Mouse (Mus musculus) mouse embryonic stem cell (cell line): ENCODE data around the gene Gigyf1.

Source experiments
- in situ Hi-C, 2 experiments: fragments of 300-500 bp; cut with MboI; formaldehyde crosslinking; loops; 1 replicate in 1 of 2; 3 replicates in 1 of 2; pipeline ENCODE4 v1.14.3; 2019 to 2020; ENCODE audit warnings: low sequenced_read_pairs in 2 of 2, low pct_unique_long_range_greater_than_20kb in 1 of 2, mixed read lengths in 1 of 2; ENCODE audit not compliant: unreplicated experiment in 1 of 2

The Gigyf1 gene

DNA sequence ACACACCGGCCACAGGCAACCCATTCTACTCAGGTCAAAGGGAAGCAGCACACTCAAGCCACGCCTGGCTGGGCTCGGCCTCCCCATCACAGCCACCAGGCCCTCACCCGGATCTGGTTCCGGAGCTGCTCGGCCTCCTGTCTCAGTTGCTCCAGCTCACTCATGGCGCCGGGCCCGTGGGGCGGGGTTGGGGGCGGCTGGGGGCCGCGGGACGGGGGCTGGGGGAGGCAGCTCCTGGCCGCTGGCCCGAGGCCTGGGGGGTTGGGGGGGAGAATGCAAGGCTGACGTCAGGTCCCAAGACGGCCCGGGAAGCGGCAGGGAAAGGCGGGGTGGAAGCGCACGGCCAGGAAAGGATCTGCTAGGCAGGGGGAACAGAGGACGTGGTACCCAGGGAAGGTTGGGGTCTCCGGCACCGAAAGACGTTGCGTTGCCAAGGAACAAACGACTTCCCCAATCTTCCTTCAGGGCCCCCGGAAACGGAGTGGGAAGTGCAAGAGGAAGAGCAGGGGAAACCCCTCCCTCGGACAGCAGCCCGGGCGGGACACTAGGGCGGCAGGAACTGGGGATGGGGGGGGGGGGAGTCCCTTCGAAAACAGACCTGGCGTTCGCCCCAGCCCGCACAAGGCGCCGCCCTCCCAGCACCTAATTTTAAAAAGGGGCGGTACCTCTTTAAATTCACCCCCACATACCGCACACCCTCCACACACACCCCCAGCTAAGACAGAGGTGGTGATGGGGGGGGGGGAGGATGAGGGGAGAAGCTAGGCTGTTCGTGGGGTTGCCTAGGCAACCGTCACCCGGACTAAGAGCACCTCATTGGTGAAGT, 12.5 kb downstream of the Gigyf1 start:
- in situ Hi-C loops: no loop called here

DNA sequence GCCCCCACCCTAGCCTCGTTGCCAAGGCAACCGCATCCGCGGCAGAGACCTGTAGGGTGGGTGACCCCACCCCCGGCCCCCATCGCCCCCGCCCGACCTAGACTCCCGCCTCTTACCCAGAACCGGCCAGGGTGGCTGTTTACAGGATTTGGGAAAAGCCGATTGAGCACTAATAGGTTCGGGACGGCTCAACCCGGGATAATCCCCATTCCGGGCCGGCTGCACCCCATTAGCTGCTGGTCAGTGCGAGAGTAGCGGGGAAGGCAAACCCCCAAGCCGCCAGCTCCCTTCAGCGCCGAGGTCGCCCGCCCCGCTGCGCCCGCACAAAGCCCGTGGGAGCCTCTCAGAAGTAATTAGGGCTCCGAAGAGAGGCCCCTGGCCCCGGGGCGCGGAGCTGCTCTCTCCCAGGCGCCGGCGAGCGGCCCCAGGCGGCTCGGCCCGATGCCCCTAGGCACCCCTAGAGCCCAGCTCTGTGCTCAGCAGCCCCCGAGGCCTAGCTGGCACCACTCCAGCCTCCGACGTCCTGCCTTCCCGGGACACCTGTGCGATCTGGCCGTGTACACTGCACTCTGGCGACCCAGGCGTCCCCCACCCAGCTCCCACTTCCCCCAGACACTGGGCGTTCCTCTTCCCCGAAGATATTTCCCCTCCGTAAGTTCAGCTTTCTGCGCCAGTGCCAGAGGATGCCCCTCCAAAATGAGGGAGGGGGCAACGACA, 13.2 kb downstream of the Gigyf1 start:
- in situ Hi-C loops: no loop called here

DNA sequence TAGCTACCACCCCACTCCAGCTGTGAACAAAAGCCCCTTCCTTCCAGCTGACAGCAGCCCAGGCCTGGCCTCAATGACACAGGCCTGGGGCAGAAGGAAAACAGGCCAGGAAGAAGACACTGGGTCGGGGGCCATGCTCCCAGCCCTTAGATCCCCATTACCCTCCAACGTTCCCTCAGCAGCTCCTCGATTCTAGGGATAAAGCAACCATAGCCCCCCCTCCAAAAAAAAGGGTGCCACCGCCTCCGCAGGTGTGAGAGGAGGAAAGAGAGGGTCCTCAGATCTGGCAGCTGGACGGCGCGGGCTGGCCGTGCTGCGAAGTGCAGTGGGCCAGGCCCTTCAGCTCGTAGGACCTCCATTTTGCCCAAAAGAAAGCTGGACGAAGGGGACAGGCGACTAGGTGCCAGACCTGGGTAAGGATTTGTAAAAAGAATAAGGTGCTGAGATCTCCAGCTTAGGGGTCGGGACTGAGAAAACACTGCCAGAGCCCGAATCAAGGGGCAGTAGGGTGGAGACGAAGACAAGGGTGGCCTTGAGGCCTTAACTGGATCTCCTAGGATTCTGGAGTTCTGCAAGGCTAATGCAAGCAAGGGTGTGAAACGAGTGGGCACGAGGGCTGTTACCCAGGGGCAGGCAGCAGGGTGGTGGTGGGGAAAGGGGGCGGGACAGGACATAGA, 13.9 kb downstream of the Gigyf1 start:
- in situ Hi-C loops: no loop called here

DNA sequence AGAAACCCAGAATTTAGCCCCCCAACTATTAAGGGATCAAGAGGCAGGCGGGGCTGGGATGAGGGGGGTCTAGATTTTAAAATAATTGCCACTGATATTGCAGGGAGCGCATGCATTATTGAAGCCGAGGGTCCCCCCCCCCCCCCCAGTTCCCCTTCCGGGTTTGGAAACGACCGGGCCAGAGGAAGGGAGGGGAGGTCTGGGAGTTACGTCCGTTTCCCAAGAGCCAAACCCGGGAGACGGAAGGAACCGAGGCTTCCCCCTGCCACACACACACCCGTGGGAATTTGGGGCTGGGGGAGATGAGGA, 14.4 kb downstream of the Gigyf1 start:
- in situ Hi-C loops: no loop called here

DNA sequence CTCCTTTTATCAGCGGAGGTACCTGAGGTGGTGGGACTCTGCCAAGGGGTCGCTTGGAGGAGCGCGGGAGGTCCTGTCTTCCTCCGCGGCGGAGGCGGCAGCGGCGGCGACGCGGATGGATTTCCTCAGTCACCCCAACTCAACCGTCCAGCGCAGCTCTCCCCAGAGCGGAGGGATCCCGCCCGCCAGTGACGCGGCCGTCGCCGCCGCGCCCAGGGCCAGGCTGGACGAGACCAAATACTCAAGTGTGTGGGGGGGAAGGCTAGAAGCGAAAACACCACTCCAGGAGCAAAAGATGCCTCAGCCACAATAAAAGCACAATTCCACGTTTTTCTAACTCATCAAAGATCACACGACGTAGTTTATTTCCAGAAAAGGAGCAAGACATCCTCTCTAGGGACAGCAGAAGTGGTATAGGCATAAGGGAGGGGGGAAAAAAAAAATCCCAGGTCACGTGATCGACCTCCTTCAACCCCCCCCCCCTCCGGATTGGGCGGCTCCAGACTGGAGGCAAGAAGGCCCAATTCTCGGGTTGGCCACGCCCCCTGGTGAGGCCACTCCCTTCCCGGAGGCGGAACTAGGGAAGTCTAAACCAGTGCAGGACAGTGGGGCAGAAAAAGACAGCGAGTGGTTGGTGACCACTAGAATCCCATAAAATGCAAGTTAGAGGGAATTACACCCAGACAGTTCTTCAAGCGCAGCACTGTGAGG, 14.9 kb downstream of the Gigyf1 start, which contains the start of the genes Epo and Gnb2:
Epo (minus strand) TSS at position 126 of the 711 bp plus-strand sequence.
Gnb2 (minus strand) TSS at position 394 of the 711 bp plus-strand sequence.
- in situ Hi-C loops: no loop called here

DNA sequence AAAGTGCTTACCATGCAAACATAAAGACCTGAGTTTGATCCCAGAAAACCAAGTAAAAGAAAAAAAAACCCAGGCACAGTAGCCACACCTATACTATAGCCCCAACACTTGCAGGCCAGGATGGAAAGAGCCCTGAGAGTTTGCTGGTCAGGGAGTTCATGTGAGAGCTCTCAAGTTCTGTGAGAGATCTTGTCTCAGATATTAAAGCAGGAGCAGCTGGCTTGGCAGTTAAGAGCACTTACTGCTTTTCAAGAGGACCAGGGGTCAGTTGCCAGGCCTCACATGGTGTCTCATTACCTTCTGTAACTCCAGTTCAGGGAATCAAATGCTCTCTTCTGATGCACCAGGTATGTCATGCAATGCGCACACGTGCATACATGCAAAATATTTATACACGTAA, 16.4 kb downstream of the Gigyf1 start:
- in situ Hi-C loops: no loop called here

DNA sequence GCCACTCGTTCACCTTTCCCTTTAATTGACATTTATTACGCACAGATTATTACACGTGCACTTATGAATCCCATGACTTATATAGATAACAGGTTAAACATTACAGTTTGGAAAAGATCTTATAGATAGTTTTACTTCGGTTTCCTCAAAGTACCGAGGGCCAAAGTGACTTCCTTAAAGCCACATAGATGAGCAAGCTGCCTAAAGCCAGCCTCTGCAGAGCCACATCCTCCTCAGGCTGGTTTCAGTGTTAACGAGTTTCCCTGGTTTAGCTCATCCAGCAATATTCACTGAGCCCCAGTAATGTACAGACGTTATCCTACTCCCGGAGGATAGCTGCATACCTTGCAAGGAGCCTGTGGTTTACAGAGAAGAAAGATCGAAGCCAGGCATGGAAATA, 17.0 kb downstream of the Gigyf1 start:
- in situ Hi-C loops: no loop called here

DNA sequence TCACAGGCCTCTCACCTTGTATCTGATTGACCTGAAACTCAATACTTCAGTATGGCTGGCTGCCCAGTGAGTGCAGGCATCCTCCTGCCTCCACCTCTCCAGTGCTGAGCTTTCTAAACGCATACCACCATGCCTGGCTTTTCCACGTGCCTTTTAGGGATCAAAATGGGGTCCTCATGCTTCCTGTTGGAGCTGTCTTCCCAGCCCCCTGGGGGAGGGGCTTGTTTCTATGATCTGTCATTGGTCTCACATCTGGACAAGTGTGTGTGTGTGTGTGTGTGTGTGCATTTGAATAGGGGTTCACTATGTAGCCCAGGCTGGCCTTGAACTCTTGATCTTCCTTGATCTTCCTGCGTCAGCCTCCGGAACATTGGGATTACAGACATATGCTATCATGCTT, 19.1 kb downstream of the Gigyf1 start:
- in situ Hi-C loops: no loop called here

DNA sequence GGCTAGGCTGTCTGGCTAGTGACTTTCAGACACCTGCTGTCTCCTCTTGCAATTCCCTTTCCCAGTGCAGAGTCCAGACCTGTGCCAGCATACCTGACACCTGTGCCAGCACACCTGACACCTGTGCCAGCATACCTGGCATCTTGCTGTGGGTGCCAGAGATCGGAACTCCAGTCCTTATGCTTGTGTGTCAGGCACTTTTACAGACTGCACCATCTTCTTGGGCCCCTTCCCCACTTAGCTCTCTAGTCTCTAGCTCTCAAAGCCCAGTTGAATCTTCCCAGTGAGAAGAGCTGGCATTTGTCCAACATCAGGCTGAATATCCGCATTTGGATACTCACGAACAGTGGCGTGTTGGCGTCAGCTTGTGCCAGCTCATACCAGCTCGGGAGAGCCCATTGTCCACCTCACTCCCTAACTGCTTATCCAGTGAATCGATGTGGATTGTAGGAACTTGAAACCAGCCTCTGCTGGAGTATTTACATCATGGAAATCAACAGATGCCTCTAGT, 21.0 kb downstream of the Gigyf1 start:
- in situ Hi-C loops: no loop called here

DNA sequence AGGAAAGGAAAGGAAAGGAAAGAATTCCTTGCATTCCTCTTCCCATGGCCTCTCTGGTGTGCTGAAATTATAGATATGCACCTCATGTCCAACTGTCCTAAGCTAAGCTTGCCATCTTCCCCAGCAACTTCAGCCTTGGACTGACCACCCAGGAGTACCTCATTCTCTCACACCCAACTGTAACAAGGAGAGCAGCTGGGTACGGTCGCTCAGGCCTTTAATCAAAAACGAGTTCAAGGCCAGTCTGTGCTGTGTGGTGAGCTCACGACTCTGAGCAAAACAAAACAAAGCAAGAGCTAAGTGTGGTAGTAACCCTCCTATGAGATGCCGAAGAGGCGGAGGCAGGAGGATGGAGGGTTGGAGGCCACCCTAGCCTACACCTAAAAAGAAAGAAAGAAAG, 22.6 kb downstream of the Gigyf1 start:
- in situ Hi-C loops: no loop called here

DNA sequence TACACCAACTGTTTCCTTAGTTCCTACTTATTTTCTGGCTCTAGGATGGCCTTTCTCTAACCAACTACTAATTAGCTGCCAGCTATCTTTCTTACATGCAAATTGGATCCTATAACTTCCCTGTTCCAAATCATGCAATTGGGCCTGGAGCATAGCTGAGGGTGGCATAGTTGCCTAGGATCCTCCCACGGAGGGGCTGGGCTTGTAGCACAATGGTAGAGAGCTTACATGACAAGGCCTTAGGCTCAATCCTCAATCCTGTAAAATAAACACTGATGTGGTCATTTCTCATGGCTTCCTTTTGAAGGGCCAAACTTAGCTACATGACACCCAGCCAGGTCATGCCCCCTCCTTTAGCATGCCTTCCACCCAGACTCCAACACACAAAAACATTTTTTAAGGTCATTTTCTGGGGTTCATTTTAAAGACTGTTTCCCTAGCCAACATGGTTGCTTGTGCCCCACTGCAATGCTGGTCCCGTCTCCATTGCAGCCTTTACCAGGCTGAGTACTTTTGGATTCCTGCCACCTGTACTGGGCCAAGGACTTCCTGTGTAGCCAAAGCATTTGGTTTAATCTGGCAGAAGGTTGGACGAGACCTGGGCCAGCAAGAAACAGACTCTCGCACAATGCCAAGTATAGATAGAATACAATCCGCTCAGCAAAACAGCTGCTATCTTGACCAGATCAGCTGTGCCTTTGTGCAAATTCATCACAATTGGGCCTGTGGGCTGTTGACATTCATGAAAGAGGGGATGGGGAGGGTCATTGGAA, 23.6 kb downstream of the Gigyf1 start:
- in situ Hi-C loops: no loop called here

DNA sequence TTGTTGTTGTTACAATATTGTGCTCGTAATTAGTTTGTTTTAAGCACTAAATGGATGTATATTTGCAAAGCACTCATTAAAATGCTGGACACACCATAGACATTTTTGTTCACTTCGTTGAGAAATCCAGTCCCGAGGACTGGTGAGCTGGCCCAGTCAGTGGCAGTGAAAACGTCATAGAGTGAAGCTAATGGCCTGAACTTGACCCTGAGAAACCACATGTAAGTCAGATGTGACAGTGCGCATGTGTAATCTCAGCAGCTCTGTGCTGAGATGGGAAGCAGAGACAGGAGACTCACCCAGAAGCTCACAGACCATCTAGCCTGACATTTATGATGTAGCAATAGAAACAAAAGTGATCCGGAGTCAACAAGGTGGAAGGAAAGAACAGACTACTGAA, 26.6 kb downstream of the Gigyf1 start:
- in situ Hi-C loops: no loop called here

DNA sequence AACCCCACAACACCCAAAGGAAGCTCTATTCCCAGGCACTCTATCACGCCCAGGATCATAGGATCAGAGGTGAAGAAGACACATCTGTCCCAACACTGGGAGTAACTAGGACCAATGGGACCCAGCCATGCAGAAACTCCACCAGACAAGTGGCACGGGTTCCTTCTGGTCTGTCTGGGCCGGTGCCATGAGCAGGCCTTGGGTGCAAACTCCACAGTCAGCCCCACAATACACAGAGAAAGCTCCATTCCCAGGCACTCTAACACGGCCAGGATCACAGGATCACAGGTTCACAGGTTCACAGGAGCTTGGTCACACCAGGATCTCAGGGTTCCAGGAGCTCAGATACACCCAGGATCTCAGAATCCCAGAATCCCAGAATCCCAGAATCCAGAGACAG, 27.2 kb downstream of the Gigyf1 start:
- in situ Hi-C loops: no loop called here

DNA sequence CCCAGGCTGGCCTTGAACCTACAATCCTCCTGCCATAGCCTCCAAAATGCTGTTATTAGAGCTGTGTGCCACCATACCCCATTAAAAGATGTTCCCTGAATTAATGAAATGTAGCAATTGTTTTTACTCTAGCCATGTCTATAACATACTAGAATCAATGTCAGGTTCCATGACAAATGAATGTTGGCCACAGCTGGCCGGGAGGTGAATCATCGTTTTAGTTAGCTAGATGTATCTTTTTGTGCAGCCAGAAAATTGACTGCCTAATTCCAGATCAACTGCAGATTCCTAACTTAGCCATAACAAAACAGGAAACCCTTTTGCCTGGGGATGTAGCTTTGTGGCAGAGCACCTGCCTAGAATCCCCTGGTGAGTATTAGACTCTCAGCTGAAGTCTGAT, 31.5 kb downstream of the Gigyf1 start:
- in situ Hi-C loops: no loop called here

DNA sequence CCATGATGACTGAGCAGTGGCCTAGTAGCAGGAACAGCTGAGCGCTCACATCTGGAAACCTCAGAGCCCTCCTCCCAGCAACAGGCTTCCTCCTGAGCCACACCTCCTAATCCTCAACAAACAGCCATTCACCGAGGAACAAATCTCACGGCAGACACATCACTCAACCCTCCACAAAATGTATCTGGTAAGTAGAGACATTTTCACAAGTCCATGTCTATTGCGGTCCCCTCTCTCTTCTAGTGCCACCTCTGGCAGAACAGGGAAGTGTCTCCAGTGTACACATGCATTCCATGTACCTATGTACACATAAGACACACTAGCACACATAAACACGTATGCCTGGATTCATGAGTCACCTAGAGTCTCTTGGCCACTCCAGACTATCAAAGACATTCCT, 32.8 kb downstream of the Gigyf1 start:
- in situ Hi-C loops: no loop called here

DNA sequence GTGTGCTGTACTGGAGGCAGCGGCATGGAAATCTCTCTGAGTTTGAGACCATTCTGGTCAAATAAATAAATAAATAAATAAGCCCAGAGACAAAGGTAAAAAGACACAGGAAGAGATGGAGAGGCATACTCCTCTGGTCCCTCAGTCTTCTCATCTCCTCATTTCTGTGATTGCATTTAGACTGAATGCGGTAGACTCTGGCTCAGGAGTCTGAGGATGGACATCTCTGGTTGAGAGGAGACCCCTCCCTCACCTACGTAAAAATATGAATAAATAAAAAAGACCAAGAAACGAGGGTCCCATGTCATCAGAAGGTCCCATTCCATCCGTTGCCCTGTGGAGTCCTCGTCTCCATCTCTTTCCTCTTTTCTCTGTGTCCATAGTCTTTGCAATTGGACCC, 34.7 kb downstream of the Gigyf1 start:
- in situ Hi-C loops: no loop called here

DNA sequence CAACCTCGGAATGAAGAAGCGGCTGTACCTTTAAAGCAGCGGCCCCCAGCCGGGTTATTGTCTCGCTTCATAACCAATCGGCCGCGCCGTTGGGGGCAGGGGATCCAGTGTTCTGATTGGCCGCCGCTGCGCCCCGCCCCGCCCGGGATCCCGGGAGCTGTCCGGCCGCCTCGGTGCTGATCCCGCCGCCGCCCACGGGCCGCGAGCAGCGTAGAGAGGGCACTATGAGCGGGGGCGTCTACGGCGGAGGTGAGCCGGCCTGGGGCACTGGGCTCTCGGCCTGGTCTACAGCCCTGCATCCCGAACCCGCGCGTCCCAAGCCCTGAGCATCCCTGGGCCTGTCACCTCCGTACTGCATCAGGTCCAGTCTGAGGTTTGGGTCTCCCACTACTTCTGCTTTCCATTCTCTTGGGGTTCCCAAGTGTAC, 35.1 kb downstream of the Gigyf1 start, which contains the start of gene Actl6b:
Actl6b (plus strand) TSS at position 107 of the 427 bp plus-strand sequence.
- in situ Hi-C loops: no loop called here

DNA sequence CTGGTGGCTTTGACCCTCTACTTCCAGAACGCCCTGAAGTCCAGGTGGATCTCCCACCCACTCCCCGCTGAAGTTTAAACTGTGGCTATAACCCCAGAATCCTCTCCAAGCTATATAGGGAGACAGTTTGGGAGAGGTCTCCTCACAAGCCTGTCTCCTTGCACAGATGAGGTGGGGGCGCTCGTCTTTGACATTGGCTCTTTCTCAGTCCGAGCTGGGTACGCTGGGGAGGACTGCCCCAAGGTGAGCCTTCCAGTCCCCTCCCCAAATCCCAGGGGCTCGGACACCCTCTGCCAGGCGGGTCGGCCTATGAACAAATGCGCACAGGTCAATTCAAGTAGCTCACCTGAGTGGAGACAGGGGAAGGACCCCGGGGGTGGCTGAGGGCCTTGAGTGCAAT, 35.5 kb downstream of the Gigyf1 start:
- in situ Hi-C loops: no loop called here
